Mouse (Mus musculus) regulatory T cell (primary cell): ENCODE results near the gene Ctss.

Experiments
- in situ Hi-C: fragments of 300-600 bp; cut with MboI, MseI; formaldehyde crosslinking; loops from one replicate; pipeline ENCODE4 v1.15.1; 2025; ENCODE audit warnings: high pct_unique_total_duplicates

Gene Ctss

DNA sequence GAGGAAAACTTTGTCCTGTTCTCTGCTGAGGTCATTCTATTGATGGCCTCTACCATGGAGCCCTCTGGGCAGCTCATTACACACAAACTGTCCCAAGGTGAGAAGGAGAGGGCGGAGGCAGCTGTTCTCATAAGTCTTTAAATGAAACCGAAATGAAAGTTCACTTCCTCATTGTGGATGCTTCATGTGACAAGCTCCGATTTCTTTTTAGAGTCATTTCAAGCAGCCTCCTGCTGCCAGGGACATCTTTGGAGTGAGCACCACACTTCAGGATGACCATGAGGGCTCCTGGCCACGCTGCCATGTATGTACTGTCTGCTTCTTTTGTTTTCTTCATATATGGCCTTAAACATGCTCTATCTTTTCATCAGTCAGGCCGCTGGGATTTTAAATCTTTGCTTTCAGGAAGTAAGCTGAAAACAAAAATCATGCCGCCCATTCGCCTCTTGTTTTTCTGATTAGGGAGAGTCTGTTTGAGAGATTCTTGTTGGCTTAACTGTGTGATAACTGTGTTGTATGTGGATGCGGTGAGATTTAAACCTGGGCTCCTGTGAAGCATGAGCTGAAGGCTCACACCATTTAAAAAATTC is at the start of gene Ctss:
TSS of gene Ctss (plus strand) at position 165 of the 590 bp plus-strand sequence.
- in situ Hi-C loops, result no loop called here

GRCm38 (mm10) chr3:95478966-95479365 is 47.6 kb upstream of the Ctss start:
- in situ Hi-C loops, result no loop called here

DNA sequence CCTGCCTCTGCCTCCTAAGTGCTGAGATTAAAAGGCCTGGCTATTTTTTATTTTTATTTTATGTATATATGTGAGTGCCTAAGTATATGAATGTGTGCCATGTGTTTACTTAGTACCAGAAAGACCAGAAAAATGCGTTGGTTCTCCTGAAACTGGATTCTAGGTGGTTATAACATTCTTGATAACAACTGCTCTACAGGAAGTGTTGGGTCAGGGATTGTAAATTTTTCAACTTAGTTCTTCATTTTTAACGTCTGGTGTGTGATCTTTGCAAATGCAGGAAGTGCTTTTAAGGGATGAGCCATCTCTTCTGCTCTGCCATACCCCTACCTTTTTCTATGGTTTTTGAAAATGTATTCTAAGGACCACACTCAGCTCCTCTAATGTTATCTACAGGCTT is 40.2 kb upstream of the Ctss start:
- in situ Hi-C loops, result no loop called here

DNA sequence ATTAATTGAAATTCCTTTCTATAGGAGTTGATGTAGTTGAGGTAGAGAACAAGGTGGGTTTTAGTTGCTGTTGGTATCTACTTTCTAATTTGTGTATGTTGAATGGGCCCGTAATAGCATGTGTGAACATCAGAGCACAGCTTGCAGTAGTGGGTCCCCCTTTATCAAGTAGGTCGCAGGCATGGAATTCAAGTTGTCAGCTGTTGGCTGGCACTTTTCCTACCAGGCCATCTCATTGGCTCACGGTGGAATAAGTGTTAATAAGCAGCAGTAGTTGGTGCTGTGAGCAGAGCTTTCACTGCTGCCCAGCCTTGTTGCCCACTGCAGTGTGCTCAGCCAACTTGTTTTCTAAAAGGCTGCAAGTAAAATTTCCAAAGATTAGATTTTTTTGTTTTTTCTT is 37.9 kb upstream of the Ctss start:
- in situ Hi-C loops, result no loop called here

DNA sequence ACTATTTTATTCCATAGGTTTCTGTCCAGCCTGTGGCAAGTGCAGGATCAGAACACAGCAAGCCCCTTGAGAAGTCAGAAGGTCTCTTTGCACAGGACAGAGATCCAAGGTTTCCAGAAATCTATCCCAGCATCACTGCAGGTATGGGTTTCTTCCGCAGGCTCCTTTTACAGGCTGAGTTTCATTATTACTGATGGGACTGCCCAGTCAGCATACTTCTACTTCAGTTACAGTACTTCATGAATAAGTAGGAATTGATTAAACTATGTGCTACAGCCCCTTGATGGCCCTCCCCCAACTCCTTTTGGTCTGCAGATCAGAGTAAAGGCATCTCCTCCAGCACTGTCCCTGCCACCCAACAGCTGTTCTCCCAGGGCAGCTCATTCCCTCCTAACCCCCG is 36.3 kb upstream of the Ctss start:
- in situ Hi-C loops, result no loop called here

GRCm38 (mm10) chr3:95494342-95494741 is 32.2 kb upstream of the Ctss start:
- in situ Hi-C loops, result no loop called here

DNA sequence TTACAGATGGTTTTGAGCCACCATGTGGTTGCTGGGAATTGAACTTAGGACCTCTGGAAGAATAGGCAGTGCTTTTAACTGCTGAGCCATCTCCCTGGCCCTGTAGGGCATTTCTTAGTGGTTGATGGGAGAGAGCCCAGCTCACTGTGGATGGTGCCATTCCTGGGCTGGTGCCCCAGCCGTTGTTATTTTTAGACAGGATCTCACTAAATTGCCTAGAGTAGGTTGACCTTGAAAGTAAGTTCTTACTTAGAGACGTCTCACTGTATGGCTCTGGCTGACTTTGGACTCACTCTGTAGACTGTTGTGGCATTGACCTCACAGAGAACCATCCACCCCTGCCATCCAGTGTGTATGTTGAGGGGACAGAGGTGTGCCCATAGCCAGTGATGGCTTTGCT is 28.4 kb upstream of the Ctss start:
- in situ Hi-C loops, result loop anchor here (5.0 kb wide), 1 partner anchor 49 kb away; no protein-coding TSS in a partner anchor

GRCm38 (mm10) chr3:95499024-95499423 is 27.6 kb upstream of the Ctss start, which contains the start of gene Ctsk:
Ctsk (plus strand) TSS chr3:95499256.
- in situ Hi-C loops, result loop anchor here (5.0 kb wide), 1 partner anchor 48 kb away; no protein-coding TSS in a partner anchor

- in situ Hi-C loops, result loop anchor here (5.0 kb wide), 1 partner anchor 48 kb away; no protein-coding TSS in a partner anchor
Measured at GRCm38 (mm10) chr3:95499496-95500140, 27.0 kb upstream of the Ctss start.

- in situ Hi-C loops, result no loop called here
Measured at GRCm38 (mm10) chr3:95502312-95502711, 24.3 kb upstream of the Ctss start.

- in situ Hi-C loops, result no loop called here
Measured at GRCm38 (mm10) chr3:95509348-95509747, 17.2 kb upstream of the Ctss start.

GRCm38 (mm10) chr3:95511611-95512180 is 14.9 kb upstream of the Ctss start:
- in situ Hi-C loops, result no loop called here

- in situ Hi-C loops, result no loop called here
Measured at GRCm38 (mm10) chr3:95516614-95517041, 10.0 kb upstream of the Ctss start.

GRCm38 (mm10) chr3:95517493-95517898 is 9.1 kb upstream of the Ctss start:
- in situ Hi-C loops, result no loop called here

DNA sequence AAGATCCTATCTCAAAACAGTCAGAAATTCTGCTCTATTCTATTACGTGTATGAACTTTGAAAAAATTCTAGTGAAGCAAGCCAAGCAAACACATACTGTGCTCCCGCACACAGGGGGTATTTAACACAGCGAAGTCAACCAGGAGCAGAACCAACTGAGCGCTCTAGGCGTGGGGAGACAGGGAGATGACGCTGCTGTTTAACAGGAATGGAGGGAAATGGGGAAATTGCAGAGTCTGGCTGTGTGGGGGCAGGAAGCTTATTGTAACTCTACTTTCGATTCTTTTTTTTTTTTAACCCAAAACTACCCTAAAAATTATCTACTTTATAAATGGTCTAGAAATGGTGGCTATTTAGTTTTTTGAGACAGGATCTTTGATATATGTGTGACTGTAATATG is 7.7 kb upstream of the Ctss start:
- in situ Hi-C loops, result no loop called here

DNA sequence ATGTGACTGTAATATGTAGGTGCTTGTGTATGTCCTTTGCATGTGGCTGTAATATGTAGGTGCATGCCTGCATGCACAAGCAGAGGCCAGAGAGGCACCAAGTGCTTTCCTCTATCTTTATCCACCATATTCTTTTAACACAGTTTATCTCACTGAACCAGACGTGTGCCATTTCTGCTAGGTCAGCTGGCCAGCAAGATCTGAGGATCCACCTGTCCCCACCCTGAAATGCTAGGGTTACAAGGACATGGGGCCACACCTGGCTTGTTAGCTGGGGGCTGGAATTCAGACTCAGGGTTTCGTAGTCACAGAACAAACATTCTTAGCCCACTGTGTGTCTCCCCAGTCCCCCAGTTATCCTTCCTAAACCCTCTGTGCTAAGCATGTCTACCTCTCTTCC is 7.3 kb upstream of the Ctss start:
- in situ Hi-C loops, result no loop called here

GRCm38 (mm10) chr3:95520100-95520499 is 6.5 kb upstream of the Ctss start:
- in situ Hi-C loops, result loop anchor here (5.0 kb wide), 1 partner anchor 67 kb away; the partner anchor contains the start of gene Golph3l

GRCm38 (mm10) chr3:95521168-95521567 is 5.4 kb upstream of the Ctss start:
- in situ Hi-C loops, result loop anchor here (5.0 kb wide), 1 partner anchor 66 kb away; the partner anchor contains the start of gene Golph3l

DNA sequence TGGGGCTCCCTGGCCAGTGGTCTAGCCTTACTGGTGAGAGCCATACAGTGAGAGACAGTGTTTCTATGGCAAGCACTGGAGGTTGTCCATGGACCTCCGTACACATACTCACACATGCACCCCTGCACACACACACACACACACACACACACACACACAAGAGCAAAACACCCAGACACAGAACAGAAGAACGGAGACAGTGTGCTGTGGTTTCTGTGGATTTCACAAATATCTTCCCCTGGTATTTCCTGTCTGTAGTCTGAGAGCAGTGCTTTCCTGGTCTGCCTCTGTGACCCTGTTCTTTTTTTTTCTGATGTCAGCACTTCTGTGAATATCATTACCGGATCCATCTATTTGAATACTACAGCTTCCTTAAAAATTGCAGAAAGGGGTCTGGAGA is 2.9 kb upstream of the Ctss start:
- in situ Hi-C loops, result loop anchor here (5.0 kb wide), 1 partner anchor 64 kb away; the partner anchor contains the start of gene Golph3l

DNA sequence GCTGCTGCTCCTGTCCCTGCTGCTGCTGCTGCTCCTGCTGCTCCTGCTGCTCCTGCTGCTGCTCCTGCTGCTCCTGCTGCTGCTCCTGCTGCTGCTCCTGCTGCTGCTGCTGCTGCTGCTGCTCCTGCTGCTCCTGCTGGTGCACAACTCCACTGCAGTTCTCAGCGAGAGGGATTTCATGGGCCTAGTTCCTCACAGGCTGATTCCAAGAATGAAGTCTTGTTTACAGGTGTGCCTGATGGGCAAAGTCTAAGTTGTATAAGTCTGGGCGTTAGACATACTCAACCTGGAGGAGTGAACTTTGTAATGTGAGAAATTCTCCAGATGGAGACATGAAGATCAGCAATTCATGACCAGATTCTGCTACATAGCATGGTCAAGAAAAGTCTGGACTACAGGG is 1.9 kb upstream of the Ctss start:
- in situ Hi-C loops, result loop anchor here (5.0 kb wide), 1 partner anchor 63 kb away; the partner anchor contains the start of gene Golph3l

DNA sequence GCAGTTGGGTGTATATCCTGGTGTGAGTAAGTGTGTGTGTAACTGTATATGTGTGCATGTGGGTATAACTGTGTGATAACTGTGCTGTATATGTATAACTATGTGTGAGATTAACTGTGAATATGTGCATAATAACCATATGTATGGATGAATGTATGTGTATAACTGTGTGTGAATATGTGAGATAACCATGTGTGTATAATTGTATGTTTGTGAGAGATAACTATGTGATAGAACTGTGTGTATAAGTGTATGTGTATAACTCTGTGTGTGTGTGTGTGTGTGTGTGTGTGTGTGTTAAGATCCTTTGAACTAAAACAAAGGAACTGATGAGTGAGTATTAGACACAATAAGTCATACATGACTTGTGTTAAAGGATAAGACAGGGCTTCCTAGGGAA is 475 bp upstream of the Ctss start:
- in situ Hi-C loops, result no loop called here

GRCm38 (mm10) chr3:95529814-95530213 is 3.2 kb downstream of the Ctss start:
- in situ Hi-C loops, result no loop called here

DNA sequence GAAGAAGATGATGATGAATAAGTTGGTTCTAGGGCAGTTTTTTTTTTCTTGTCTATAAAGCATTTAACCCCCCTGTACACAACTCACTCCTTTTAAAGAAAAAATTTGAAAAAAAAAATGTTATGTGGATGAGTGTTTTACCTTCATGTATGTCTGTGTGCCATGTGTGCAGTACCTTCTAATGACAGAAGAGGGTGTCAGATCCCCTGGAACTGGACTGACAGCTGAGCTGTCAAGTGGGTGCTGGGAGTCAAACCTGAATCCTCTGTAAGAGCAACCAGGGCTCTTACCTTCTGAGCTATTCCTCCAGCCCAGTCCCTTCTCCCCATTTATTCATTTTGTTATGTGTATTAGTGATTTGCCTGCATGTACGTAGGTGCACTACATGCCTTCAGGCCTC is 4.4 kb downstream of the Ctss start:
- in situ Hi-C loops, result no loop called here
